Mouse (Mus musculus) midbrain, embryonic 16.5 days (tissue): ENCODE data around the gene Ces1c. TPM values are rescaled to one million over a fixed set of nuclear protein-coding genes. Genes with fewer than 3 reads are reported as not detected.

Experiments
- ATAC-seq: fragments of 200-750 bp; cut with Nextera tagmentation; 2 replicates; pipeline ENCODE4 v1.8.0; 2017; ENCODE audit warnings: moderate TSS enrichment
- H3K27ac ChIP-seq: fragments of 300-500 bp; sonication (generic); 2 replicates; pipeline ENCODE4 v1.5.1; 2014; ENCODE audit warnings: mild to moderate bottlenecking, low read length, mixed read lengths
- H3K27me3 ChIP-seq: fragments of 300-500 bp; sonication (generic); 2 replicates; pipeline ENCODE4 v1.6.1; 2014; ENCODE audit warnings: low read depth, low read length, mixed read lengths; ENCODE audit not compliant: control insufficient read depth, insufficient read depth
- H3K36me3 ChIP-seq: fragments of 300-500 bp; sonication (generic); 2 replicates; pipeline ENCODE4 v1.6.1; 2014; ENCODE audit warnings: mild to moderate bottlenecking, low read length, moderate library complexity, mixed read lengths; ENCODE audit not compliant: control insufficient read depth, insufficient read depth
- H3K4me1 ChIP-seq: fragments of 300-500 bp; sonication (generic); 2 replicates; pipeline ENCODE4 v1.6.1; 2014; ENCODE audit warnings: mild to moderate bottlenecking, low read length, mixed read lengths; ENCODE audit not compliant: control insufficient read depth, insufficient read depth
- H3K4me2 ChIP-seq: fragments of 300-500 bp; sonication (generic); 2 replicates; pipeline ENCODE4 v1.6.1; 2014; ENCODE audit warnings: mild to moderate bottlenecking, low read length, mixed read lengths
- H3K4me3 ChIP-seq: fragments of 300-500 bp; sonication (generic); 2 replicates; pipeline ENCODE4 v1.5.1; 2014; ENCODE audit warnings: low read depth, mild to moderate bottlenecking, low read length, moderate library complexity, mixed read lengths
- H3K9ac ChIP-seq: fragments of 300-500 bp; sonication (generic); 2 replicates; pipeline ENCODE4 v1.6.1; 2014; ENCODE audit warnings: low read depth, low read length, mixed read lengths
- H3K9me3 ChIP-seq: fragments of 300-500 bp; sonication (generic); replicated peaks from 2 replicates; pipeline ENCODE4 v1.6.1; 2014; ENCODE audit warnings: mild to moderate bottlenecking, low read length, mixed read lengths; ENCODE audit not compliant: control insufficient read depth, poor library complexity, severe bottlenecking
- WGBS: fragments of 180-500 bp; shearing (Covaris S2); extraction: QIAGEN DNeasy Blood & Tissue Kit; methylation state at CpG from one replicate; pipeline ENCODE4 v1.1.7; 2014; 5-methylcytosine and 5-hydroxymethylcytosine counted together
- polyA plus RNA-seq: library from polyadenylated mRNA; unstranded; fragments of >200 nt; fragmentation: Nextera tagmentation; extraction: Ambion mirVana; gene quantifications from 2 replicates; pipeline ENCODE4 v1.2.1, GENCODE M21; 2015

Ces1c gene
- polyA plus RNA-seq, 1 experiment from 2014 or later = not detected

DNA sequence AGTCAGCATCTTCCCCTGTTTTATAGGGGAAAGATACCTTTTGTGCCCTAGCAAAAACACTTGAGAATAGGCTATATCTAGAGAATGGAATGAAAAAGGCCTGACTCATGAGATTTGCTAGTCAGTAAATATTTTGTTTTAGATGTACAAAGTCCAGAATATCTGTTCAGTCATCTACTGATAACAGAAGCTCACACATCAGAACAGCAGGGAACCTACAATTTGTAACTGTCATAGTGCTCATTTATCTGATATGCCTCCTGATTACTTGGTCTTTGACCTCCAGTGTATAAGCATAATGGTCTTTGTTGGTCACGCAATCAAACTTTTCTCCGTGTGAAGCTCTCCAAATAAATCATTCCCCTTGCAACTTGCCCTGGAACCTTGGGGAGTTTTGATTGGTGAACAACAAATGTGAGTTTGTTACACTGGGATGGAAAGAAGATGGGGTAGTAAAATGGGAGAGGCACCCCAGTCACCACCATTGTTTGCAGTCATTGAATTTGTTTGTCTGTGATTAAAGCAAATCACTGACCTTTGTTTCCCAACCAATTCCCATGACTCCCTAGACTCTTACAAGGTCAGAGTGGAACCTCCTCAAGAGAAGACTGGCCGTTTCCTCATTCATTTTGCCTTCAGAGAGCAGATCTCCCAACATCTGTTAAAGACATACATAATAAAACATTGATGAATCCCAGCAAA, 67.5 kb downstream of the Ces1c start:
- WGBS = 77% methylated on average over 3 of the region's 3 CpGs
- no peak overlapping the region for H3K9ac ChIP-seq
- no peak for ATAC-seq

DNA sequence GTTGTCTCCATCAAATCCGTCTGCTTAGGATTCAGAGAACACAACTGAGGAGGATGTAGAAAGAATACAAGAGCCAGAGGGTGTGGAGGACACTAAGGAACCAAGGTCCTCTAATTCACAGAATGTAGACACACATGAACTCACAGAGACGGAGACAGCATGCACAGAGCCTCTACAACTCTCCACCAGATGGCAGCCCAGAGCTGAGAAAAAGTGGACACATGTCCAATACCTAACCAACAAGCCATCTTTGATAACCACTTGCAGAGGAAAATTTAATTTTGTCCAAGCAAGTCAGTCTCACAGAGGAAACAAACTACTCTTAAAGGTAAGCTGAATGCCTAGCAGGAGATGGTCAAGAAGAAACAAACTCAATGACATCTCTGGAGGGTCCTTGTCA, 71.9 kb downstream of the Ces1c start:
- Histone ChIP-seq H3K4me2 (no peak overlapping the region), H3K9me3 (no peaks in the 10 kb centered on the region), H3K4me1 (no peaks in the 10 kb centered on the region), H3K4me3 (no peak overlapping the region), H3K27me3 (no peaks in the 10 kb centered on the region), H3K36me3 (no peaks in the 10 kb centered on the region), H3K9ac (no peak overlapping the region), H3K27ac (no peak overlapping the region)
- no peak for ATAC-seq
- WGBS = 18% methylated on average over 2 of the region's 2 CpGs

More for the DNA sequence above, 67.5 kb downstream of the Ces1c start:
- Histone ChIP-seq H3K4me2 (no peak overlapping the region), H3K27me3 (no peaks in the 10 kb centered on the region), H3K27ac (no peak overlapping the region), H3K36me3 (no peaks in the 10 kb centered on the region), H3K4me3 (no peak overlapping the region), H3K4me1 (no peaks in the 10 kb centered on the region), H3K9me3 (no peaks in the 10 kb centered on the region)

DNA sequence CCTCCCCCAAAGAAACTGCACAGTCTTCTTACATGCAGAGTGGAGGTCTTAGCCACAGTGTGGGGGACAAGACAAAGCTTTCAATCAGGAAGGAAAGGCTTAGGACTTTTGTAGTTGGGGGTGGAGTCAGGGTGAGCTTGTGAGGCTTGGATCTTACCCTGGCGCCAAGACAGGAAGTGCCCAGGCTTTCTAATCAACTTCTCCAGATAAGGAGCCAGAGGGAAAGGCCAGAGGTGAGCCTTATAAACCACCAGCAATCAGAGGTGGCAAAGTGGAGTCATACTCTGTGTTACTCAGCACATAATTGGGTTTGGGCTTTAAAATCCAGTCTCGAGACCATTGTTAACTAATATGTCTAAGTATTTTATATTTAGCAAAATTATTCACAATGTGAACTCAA, 75.8 kb downstream of the Ces1c start:
- no peaks in the 10 kb centered on the region for H3K4me1 ChIP-seq
- H3K9me3 ChIP-seq = no peaks in the 10 kb centered on the region
- H3K27me3 ChIP-seq = no peaks in the 10 kb centered on the region
- no peak overlapping the region for H3K4me3 ChIP-seq
- H3K9ac ChIP-seq = no peak overlapping the region
- 70% methylated on average over 2 of the region's 2 CpGs for WGBS
- no peak for ATAC-seq
- H3K27ac ChIP-seq = no peak overlapping the region
- no peak overlapping the region for H3K4me2 ChIP-seq
- H3K36me3 ChIP-seq = no peaks in the 10 kb centered on the region

Other genes starting within 250 kb of the Ces1c start
- 0.19 TPM in 1 of 2 replicates, not detected in the other for gene Capns2, start 229.9 kb downstream of the Ces1c start, polyA plus RNA-seq
- 0.47 and 0.90 TPM in 2 replicates for gene Slc6a2, start 171.2 kb downstream of the Ces1c start, polyA plus RNA-seq
- not detected in 2 replicates for gene Ces1a, start 83.1 kb downstream of the Ces1c start, polyA plus RNA-seq
- not detected in 2 replicates for gene Ces1b, start 51.3 kb downstream of the Ces1c start, polyA plus RNA-seq
- gene Ces1d, start 66.6 kb upstream of the Ces1c start, polyA plus RNA-seq = 0.45 and 0.59 TPM in 2 replicates
- gene Ces1e, start 98.3 kb upstream of the Ces1c start, polyA plus RNA-seq = not detected in 2 replicates
- not detected in 2 replicates for gene Ces1f, start 148.5 kb upstream of the Ces1c start, polyA plus RNA-seq
- gene Ces1g, start 206.0 kb upstream of the Ces1c start, polyA plus RNA-seq = not detected in 2 replicates
- not detected in 2 replicates for gene Ces1h, start 248.4 kb upstream of the Ces1c start, polyA plus RNA-seq